ENCODE assay signal across 21 mouse cellular contexts in the genomic region with DNA sequence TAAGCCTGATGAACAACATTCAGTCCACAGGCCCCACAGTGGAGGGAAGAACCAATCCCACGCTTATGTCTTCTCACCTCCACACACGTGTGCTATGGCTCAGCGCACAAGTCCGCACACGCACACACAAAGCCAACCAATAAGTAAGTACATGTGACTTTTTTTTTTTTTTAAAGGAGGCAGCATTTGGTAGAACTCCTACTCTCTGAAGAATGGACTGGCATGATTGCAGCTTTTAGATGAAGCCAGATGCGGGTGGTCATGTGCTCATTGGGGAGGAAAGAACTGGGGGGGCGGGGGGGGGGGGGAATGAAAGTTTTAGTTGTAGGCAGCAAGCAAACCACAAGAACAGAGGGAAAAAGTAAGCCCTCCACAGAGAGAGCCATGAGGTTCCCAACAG. TPM values are rescaled to one million over a fixed set of nuclear protein-coding genes. Genes with fewer than 3 reads are reported as not detected.
"Had no signal": no experiment of that assay in that cellular context is flagged by ENCODE, and none has a peak within 500 bp of the region (broad histone marks: within the 10 kb centered on the region; RNA-seq: fewer than 3 reads in every experiment).

No protein-coding gene starts in this region.

- H3K9ac ChIP-seq: lung, embryonic 14.5 days; midbrain, embryonic 12.5 days; neural tube, embryonic 12.5 days; stomach, embryonic 15.5 days had no signal

- DNase-seq: lung, adult 18-20 months; lung, embryonic 14.5 days; lung, postnatal 10 days; lung, postnatal 4 days; midbrain, embryonic 14.5 days; thymus, adult 18-20 months; thymus, postnatal 14 days; thymus, postnatal 36 days had no signal

- H3K36me3 ChIP-seq: midbrain, embryonic 10.5 days; midbrain, embryonic 12.5 days; neural tube, embryonic 12.5 days; stomach, embryonic 15.5 days had no signal

- H3K27ac ChIP-seq: midbrain, embryonic 10.5 days; midbrain, embryonic 12.5 days; neural tube, embryonic 12.5 days; stomach, embryonic 15.5 days; stomach, postnatal 0 days had no signal

- ATAC-seq: midbrain, embryonic 16.5 days had no signal

- H3K9me3 ChIP-seq: neural tube, embryonic 12.5 days; stomach, embryonic 15.5 days had no signal

- H3K27me3 ChIP-seq: stomach, embryonic 15.5 days had no signal

- H3K4me2 ChIP-seq: lung, embryonic 14.5 days; midbrain, embryonic 12.5 days; neural tube, embryonic 12.5 days; stomach, embryonic 15.5 days had no signal

- H3K4me3 ChIP-seq: midbrain, embryonic 10.5 days; midbrain, embryonic 12.5 days; neural tube, embryonic 12.5 days; stomach, embryonic 15.5 days had no signal

RNA-seq across cellular contexts. Expression of a gene that starts 59.3 kb away (rescaled TPM):
- total RNA-seq: megakaryocyte, adult 5-6 weeks; megakaryocyte-erythroid progenitor cell, adult 5-6 weeks; monocyte, adult 5-6 weeks had no signal
- polyA plus RNA-seq: lung, embryonic 14.5 days; lung, embryonic 16.5 days; midbrain, embryonic 10.5 days; midbrain, embryonic 12.5 days; midbrain, embryonic 14.5 days; midbrain, embryonic 16.5 days; neural tube, embryonic 12.5 days; neural tube, embryonic 14.5 days; spleen, adult 2 months; stomach, postnatal 0 days; thymus, postnatal 0 days had no signal
